Mouse (Mus musculus): ENCODE data around the gene Tspan2.

Gene Tspan2

DNA sequence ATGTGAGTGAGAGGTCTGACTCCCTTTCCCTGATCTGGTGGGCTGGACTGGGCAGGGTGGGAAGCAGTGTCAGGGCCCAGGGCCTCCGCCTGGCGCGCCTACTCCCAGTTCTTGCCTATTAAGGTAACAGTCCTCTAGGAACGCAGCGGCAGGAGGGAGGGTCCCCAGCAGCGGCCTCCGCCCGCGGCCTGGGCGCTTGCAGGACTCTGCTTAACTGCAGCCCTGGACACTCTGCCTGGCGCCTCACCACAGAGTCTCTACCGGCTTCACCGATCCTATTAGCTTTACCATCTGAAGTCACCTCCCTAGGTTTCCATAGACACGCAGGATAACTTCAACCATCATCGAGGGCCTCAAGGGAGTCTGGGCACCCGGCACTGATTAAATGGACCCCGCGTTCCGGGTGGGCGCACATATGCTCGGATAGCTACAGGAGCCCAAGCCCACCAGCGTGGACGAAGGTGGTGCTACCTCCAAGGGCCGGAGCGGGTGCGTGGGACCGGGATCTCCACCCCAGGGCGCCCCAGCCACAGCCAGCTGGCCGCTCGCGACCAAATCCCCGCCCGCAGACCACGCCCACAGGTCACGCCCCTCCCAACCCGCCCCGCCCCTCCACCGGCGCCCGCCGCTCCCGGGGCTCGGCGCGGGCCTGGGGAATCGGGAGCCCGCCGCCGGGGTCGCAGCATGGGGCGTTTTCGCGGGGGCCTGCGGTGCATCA, at the start of gene Tspan2:
Gene Tspan2, plus strand, starts transcription at position 217 of the 718 bp plus-strand sequence.
- DNase-seq (ENCODE audit: inconsistent ontology term), result peak; percentile 75

DNA sequence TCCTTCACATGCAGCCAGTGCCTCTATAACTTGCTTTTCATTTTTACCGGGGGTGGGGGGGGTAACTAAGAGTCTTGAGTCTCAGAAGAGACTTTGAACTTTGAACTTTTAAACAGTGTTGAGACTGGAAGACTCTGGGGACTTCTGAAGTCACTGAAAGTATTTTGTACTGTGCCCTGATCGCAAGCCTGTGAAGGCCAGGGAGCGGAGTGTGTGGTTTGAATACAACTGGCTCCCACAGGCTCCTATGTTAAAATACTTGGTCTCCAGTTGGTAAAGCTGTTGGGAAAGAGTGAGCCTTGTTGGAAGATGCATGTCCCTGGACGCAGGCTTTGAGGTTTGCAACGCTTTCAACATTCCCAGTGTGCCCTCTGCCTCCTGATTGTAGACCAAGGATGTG, 47.5 kb upstream of the Tspan2 start:
- no peak for DNase-seq (ENCODE audit: inconsistent ontology term)

DNA sequence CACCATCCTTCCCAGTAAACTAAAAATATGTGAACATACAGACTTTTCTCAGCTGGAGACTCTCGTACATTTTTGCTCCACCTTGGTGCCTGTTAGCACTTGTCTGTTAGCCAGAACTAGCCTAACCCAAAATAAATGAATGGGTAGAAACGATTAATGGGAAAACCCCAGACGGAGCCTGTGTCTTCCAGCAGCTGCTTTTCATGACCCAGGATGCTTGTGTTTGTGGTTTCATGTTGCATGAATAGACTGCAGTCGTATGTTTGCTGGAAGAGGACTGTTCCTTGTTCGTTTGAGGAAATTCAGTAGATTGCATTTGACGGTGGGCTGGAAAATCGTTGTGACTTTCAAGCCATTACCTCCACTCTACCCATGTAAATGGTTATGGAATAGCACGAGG, 46.5 kb upstream of the Tspan2 start:
- no peak for DNase-seq (ENCODE audit: inconsistent ontology term)

DNA sequence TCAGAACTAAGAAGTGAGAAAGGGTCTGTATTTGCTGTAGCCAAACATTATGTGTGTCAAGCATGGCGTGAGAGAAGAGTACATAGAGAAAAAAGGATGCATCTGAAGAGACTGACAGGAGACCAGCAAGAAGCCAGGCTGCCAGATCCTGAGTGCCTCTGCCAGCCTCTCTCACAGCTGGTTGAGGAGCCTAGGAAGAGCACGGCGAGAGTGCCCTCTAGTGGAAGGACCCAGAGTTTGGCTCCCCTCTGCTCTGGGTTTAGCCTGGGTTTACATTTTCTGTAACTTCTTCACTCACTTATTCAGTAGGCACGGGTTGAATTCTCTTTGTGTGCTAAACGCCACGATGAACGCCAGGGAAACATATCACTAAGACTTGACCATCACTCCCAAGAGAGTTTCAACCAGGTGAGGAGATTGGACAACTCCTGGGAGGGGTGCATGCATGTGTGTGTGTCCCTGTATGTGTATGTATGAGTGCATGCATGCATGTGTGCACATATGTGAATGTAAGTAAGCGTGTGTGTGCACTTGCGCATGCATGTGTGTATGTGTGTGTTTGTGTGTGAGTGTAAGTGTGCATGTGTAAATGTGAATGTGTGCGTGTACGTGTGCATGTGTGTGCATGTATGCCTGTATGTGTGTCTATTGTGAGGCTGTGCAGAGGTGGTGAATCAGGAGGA, 42.4 kb upstream of the Tspan2 start:
- peak; percentile 59 for DNase-seq (ENCODE audit: inconsistent ontology term)

DNA sequence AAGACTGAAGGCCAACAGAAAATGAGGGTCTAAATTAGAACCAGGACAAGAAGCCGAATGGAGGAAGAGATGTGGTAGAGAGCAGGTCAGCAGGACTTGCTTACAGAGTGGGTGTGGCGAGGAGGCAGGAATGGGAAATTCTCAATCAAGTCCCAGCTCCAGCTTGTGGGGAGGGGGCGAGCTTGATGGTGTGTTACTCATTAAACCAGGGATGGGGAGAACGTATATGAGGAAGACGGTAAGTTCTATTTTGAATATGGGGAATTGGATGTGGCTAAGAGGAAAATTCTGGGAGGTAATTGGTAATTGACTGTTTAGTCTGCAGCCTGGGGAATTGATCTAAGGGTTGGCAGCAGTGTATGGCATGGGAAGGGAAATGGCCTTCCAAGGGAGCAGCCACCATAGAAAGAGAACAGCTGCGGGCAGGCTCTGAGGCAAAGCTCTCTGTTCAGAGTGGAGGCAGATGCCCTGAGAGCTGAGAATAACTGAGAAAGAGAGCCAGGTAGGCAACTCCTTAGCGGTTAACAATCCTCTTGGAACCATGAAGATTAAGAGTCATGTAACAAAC, 41.5 kb upstream of the Tspan2 start:
- no peak for DNase-seq (ENCODE audit: inconsistent ontology term)

DNA sequence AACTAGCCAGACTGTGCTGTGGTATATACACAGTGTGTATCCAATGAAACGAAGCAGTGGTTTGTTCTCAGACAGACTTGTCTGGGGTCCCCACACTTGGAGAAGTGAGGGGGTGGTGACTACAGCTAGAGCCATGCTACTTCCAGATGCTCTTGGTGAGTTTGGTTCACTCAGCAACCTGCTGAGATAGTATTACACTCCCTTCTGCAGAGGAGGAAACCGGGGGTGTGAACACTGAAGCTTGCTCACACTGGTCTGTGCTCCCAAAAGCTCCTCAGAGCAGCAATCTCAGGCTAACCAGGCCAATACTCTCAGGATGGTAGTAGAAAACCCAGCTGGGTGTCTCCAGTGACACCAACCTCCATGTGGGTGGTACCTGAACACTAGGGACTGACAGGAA, 36.2 kb upstream of the Tspan2 start:
- DNase-seq (ENCODE audit: inconsistent ontology term), result no peak

DNA sequence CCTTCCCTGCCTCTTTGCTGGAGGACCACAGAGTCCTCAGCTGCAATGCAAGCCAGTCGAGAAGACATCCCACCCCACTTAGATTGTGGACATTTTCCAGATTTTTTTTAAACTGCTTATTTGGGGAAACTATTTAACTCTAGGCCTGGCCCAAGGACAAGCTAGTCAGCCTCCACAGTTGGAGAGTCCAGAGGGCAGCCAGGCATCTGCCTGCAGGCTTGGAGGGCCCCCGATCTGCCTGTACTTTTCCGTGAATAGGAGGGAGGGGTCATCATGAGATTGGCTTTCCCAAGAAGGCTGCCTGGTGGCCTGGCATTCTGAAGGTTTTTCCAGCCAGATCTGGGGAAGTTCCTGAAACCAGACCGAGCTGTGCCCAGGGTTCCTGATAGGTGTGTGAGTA, 33.0 kb upstream of the Tspan2 start:
- no peak for DNase-seq (ENCODE audit: inconsistent ontology term)

DNA sequence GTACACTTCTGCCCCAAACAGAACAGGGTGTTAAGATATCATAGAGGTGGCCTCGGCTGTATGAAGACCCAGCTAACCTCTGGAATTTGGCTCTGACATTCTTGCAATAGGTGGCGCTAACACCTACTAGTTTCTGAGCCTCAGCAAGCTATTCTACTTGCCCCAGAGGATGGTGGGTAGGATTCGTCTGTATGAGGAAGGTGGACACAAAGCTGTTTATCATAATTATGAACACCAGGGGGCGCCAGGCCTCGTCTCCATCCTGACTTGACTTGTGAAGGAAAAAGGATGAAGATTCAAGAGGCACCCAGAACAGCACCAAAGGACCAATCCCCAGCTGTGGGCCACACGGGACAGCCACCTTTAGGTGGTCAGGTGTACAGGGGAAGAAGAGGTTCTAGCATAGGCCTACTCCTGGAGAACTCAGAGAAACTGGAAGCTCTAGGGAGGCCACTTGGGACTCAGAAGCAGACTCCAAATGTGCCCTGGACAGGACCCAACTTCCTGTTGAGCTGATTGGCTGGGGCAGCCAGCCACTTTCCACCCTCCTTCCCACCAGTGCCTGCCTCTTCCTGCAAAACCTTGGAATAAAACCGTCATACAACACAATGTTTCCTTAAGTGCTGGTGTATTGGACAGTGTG, 32.3 kb upstream of the Tspan2 start:
- DNase-seq (ENCODE audit: inconsistent ontology term), result peak; percentile 26

DNA sequence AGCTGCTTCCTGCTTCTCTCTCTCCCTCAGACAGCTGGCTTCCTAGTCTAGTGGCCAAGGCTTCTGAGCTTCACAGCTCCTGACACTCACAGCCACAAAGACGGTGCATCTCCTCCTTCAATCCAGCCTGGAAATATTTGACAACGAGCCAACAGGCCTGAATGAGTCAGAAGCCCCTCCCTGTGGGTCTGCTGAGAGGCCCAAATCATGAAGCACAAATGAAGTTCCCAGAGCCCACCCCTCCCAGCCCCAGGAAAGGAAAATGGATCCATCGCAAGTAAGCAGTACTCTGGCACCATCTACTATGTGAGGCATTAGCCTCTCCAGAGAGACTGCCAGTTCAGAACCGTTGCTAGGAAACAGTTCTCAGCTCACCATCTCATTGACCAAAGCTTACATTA, 30.3 kb upstream of the Tspan2 start:
- DNase-seq (ENCODE audit: inconsistent ontology term), result peak; percentile 60

DNA sequence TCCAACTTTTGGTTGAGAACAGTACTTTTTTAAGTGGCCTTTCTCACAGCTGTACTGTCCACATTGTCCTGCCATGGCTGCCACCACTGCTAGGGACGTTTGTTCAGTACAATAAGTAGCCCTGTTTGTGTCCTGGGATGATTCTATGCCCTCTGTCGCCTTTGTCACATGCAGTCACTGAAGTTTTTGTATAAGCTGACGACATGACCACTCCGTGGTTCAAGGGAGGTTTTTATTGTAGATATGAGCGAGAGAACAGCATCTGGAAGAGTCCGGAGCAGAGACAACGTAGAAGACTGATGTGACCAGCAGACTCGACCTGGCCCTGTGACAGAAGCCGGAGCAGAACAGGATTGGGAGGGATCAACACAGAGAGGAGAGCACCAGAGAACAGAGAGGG, 25.7 kb upstream of the Tspan2 start:
- DNase-seq (ENCODE audit: inconsistent ontology term), result no peak

DNA sequence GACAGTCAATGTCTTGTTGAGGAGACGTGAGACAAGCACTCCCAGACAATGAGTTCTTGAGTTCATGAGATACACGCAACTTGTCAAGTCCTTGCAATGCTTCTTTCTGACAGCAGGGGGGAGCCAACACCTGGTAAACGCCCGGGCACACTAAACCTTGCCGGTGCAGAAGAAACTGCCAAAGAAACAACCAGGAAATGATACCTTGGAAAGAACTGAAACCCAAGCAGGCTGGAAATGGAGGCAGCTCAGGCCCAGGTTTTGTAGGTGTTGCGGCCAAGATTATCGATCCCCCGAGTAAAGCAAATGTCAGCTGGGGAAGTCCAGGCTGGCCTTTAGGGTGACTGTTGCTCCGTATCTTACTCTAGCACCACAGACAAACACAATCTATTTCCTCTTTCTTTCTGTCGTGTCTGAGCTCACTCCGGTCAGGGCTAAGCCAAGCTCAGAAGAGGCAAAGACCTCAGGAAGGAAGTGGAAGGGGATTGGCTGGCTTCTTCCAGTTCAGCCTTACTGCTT, 19.2 kb upstream of the Tspan2 start:
- peak; percentile 63 for DNase-seq (ENCODE audit: inconsistent ontology term)

DNA sequence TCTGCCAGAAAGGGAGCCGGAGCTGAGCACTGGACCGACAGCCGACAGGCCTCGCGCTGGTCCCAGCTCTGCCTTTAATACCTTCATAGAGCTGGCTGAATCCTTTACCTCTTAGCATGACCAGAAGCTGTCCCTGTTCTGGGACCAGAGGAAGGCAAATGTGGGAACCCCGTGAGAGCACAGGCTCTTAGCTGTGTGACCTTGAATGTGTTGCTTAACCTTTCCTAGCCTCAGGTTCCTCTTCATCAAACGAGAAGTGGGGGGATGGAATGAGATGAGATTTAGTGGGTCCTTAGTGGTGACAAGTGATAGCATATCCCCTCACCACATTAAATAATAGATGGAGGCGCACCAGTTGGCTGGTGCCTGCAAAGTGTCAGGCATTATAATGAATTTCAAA, 18.5 kb upstream of the Tspan2 start:
- no peak for DNase-seq (ENCODE audit: inconsistent ontology term)

DNA sequence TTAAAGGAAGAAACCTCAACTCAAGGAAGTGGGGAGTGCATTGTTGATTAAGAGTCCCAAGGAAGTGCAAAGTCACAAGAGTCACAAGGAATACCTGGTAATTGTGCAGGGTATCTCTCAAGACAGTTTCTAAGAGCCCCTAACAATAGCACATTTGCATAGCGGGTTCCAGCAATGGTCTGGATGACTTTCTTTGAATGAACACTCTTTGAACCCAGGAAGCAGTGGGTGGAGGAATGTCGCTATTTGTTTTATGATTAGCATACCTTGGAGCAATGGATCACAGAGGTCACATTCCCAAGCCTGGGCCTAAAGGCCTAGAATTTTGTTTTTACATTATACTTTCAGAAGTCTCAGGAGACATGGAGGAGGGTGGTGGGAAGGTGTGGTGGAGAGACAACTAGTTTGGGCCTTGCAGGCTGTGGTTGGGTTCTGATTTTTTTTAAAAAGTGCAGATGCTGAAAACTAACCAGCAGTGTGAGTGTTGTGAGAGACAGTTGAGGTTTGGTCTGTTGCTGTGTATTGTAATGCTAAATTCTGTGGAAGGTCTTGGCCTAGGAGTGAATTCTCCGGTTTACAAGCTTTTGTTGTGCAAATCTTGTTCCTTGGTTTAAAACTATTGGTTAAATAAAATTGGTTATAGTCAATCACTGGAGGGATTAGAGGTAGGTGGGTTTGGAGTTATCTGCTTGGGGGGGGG, 16.6 kb upstream of the Tspan2 start:
- DNase-seq (ENCODE audit: inconsistent ontology term), result no peak

DNA sequence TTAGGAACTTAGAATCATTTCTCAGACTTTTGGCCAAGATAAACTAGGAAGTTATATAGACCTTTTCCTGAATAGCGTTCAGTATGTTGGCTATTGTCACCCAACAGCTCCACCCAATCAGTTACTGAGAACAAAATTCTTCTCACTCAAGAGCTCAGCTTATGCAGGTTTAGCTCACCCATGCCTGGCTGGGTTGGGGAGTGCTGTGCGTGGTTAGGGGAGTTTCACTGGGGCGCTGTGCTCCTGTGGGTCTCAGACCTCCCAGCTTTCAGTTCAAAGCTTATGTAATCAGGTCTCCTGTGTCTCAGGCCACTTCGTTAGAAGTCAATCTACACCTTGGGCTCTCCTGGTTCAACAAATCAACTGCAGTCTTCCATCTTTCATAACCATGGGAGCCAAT, 11.2 kb upstream of the Tspan2 start:
- DNase-seq (ENCODE audit: inconsistent ontology term), result no peak

DNA sequence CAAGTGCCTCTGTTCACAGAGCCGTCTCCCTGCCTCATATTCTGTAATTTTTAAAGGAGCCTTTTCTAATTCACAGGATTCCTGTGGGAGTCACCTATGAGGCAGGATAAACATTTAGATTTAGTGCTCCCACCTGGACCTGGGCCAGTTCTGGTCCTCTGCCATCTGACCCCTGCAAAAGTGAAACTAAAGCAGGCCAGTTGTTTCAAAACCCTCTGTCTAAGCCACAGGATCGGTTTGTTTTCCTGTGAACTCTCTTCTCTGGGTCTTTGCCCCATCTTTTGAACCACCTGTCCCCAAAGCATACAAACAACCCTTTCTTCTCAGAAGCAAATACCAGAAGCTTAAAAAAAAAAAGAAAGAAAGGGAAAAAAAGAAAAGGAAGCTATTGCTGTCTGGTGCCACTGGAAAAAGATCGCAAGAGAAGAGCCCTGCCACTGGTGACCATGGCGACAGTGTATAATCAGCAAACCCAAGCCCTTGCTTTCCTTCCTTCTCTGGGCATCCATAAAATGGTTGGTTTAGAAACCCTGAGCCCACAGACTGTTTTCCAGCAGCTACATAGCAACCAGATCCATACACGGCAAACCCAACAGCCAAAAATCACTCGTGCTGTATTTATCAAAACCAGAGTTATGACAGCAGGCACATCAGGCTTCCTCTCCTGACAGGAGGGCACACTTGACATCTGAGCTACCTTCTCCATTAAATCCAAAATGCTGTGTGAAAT, 10.3 kb upstream of the Tspan2 start:
- peak; percentile 54 for DNase-seq (ENCODE audit: inconsistent ontology term)

DNA sequence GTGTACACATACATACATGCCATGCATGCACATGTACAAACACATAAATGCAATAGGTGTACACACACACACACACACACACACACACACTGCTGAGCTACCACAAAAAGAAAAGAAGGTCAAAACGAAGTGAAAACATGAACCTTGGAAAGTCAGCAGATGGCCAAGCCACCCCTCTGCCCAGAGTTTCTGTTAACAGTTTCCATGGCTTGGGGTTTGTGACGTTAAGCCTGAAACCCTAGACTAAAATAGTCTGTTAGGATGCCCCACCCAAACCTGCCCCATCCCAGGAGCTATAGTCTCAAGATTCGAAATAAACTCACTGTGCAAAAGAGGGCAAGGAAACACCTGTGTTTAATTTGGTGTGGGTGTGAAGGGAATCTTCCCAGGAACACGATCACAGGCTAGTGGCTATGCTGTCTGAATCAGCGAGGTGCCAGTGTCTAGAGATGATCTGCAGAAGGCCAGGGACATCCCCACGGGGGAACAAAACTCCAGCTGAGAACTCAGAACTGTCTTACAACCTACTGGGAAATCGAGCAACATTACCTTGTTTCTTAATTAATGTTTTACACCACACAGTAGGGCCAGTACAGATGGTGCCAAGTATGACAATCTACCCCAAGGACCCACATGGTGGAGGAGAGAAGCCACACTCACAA, 9.4 kb upstream of the Tspan2 start:
- DNase-seq (ENCODE audit: inconsistent ontology term), result no peak

DNA sequence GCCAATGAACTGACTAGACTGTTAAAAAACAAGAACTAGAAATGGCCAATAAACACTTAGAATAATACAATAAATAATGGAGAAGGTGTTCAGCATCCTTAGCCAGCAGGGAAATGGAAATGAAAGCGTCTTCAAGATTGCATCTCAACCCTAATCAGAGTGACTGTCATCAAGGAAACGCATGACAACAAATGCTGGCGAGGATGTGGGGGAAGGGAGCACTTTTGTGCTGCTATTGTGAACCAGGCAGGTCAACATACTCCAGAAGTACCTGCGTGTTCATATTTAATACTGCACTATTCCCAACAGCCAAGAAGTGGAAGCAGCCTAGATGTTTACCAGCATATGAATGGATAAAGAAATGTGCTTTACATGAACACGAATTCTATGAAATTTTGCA, 4.9 kb upstream of the Tspan2 start:
- no peak for DNase-seq (ENCODE audit: inconsistent ontology term)

DNA sequence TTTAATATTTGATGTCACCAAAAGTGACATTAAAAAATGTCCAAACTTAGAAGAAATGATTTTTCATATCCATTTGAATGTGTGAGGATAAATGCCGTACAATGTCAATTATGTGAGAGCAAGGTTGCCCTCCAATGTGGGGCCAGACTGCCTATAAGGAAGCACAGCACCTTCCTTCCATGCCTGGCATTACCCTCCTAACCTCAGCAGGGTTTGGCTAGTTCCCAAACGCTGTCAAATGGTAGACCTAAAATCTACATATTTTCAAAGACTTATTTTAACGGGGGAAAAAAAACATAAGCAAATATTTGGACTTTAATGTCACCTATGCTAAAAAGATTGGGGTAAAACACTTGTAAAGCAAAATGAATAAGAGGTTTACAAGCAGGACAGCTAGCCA, 3.2 kb upstream of the Tspan2 start:
- DNase-seq (ENCODE audit: inconsistent ontology term), result no peak

DNA sequence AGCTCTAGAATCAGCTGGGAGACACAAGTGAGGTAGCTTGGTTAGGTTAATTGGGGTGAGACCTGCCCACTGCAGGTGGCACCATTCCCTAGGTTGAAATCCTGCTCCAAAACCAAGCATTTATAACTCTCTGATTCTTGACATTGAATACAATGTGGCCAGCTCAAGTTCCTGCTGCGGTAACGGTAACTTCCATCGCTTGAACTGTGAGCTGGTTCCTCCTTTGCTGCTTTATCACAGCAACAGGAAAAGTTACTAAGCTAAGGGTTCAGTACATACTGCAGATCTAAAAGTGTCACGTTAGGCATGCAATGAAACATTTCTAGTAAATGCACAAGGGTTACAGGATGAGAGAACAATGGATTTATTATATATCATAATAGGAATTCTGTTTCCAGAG, 1.7 kb upstream of the Tspan2 start:
- no peak for DNase-seq (ENCODE audit: inconsistent ontology term)

DNA sequence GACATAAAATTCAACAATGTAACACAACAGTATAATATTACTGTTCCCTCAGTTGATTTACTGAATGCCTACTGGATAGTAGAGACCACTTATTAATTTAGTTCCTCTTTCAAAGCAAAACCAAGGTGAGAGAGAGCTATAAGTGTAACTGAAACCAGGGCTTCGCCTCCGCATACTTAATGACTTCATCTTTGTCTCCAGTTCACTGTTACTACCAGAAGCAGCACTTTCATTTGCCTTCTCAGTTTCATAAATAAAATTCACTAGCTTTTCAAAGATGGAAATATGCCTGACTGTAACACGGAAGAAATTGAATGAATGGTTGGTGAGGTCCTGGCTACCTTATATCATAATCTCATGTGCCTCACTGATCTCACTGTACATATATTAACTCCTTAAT, 1.3 kb upstream of the Tspan2 start:
- DNase-seq (ENCODE audit: inconsistent ontology term), result no peak

DNA sequence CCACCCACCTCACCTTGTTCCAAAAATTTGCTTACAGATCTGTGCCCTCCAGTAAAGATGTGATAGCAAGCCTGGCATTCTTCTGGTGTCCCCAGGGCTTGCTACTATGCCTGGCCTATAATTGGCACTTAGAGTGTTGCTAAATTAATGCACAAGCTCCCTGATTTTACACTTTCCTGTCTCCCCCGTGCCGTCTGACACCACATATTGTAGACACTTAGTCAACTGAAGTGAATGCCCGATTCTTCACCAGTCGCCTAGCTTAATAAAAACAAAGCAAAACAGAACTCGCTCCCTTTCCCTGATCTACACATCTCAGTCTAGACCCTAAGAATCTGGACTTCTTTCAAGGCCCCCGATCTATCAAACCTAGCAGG, 405 bp upstream of the Tspan2 start:
- no peak for DNase-seq (ENCODE audit: inconsistent ontology term)
